Comparison of ENCODE assay signal across 8 mouse cellular contexts in the genomic region with DNA sequence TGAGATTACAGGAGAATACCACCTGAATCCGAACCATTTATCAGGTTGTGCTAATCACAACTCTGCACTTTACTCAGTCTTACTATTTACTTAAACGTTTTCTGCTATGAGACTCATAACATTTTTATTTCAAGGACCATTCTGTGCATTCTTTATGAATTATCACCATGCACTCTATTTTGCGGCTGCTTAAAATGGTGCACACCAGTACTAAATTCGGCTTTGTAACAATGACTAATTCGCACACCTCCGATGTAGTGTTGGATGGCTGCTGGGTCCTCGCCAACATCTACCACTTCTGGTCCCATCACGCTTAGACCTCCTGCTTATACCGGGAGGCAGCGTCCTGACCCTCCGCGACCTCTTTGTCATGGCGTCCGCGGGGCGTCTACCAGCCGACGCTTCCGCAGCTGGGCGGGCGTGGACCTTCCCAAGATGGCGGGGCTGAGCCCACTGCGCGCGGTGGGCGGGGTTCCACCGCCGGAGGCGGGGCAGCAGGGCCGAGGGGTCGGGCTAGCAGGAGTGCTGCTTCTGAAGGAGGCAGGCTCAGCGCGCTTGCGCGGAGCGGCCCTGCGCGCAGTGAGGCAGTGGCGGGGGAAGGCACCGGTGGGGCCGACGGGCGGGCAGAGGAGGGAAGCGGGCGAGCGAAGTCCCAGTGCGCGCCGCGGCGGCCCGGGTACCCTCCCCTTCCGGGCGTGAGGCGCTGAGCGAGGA. TPM values are rescaled to one million over a fixed set of nuclear protein-coding genes. Genes with fewer than 3 reads are reported as not detected.
DNase-seq lines count a peak whose midpoint lies in the region; ATAC-seq lines count a peak whose summit lies in the region.

A gene (plus strand): TSS at position 590 of the 714 bp plus-strand sequence.

- DNase-seq in MEL-GATA-1-ER (ENCODE audit: extremely low read depth, low read depth): peak; percentile 88
- peak; percentile 97 for DNase-seq in cerebellum, adult 8-10 months
- DNase-seq in forelimb bud, embryonic 11.5 days (ENCODE audit: low read depth, low spot score): peak; percentile 99
- DNase-seq in layer of hippocampus, adult 9-10 months (ENCODE audit: low spot score): peak; percentile 86
- peak; percentile 88 for DNase-seq in ovary, postnatal 10 days (ENCODE audit: low spot score)
- peak; percentile 98 to 99 for DNase-seq in thymus, postnatal 10 days (ENCODE audit: low spot score in 2 of 2)

- peak within 1 kb of the TSS; percentile 99 for H3K27ac ChIP-seq in lung, embryonic 16.5 days (ENCODE audit: low read length)

- 2% methylated on average over 44 of the region's 56 CpGs for WGBS in lung, embryonic 16.5 days

- peak within 1 kb of the TSS; percentile 96 for H3K4me3 ChIP-seq in lung, embryonic 16.5 days (ENCODE audit: low read length)

- H3K4me1 ChIP-seq in lung, embryonic 16.5 days (replicated peaks; ENCODE audit: control insufficient read depth, insufficient read depth, low read length): peaks cover 9% of the 10 kb centered on the region

- no peaks in the 10 kb centered on the region for H3K27me3 ChIP-seq in lung, embryonic 16.5 days (ENCODE audit: control insufficient read depth, insufficient read depth, low read depth, low read length)

- ATAC-seq in hematopoietic stem cell, adult 5-6 weeks (replicated peaks in 1 of 2; ENCODE audit: insufficient read depth in 1 of 2, low FRiP score in 2 of 2, low TSS enrichment in 1 of 2, low read depth in 1 of 2, poor library complexity in 2 of 2, severe bottlenecking in 2 of 2): peak; percentile 85 to 93
- ATAC-seq in lung, embryonic 16.5 days (ENCODE audit: low read depth): peak; percentile 95

- H3K9me3 ChIP-seq in lung, embryonic 16.5 days (ENCODE audit: control insufficient read depth, low read length): no peaks in the 10 kb centered on the region

- peak within 1 kb of the TSS; percentile 81 for H3K4me2 ChIP-seq in lung, embryonic 16.5 days (ENCODE audit: low read depth, low read length)

- peak within 1 kb of the TSS; percentile 95 for H3K9ac ChIP-seq in lung, embryonic 16.5 days (ENCODE audit: low read length)

- no peaks in the 10 kb centered on the region for H3K36me3 ChIP-seq in lung, embryonic 16.5 days (ENCODE audit: control insufficient read depth, insufficient read depth, low read length)

RNA-seq across cellular contexts. Expression of the gene that starts here (rescaled TPM):
- total RNA-seq in hematopoietic stem cell, adult 5-6 weeks (2017): 44.2 and 45.9 TPM in 2 replicates
- polyA plus RNA-seq in lung, embryonic 16.5 days (2015; fragmentation: Nextera tagmentation; extraction: Ambion mirVana): 58.3 and 67.2 TPM in 2 replicates

Comparison
In these comparisons a context has a peak if more than half of its experiments do, and no peak if none do; other contexts are left out.
1. Peak in every context shown above with its lines: DNase-seq, ATAC-seq, H3K4me3 ChIP-seq and H3K27ac ChIP-seq.